Mouse (Mus musculus) skeletal muscle tissue, postnatal 0 days (tissue): ENCODE data around the gene Mum1. TPM values are rescaled to one million over a fixed set of nuclear protein-coding genes. Genes with fewer than 3 reads are reported as not detected.

Experiments
- microRNA-seq, 2 experiments: library from miRNA; unstranded; fragments of <30 nt; microRNA quantifications; one replicate each; pipeline ENCODE4; 2016
- polyA plus RNA-seq: library from polyadenylated mRNA; unstranded; fragments of >200 nt; fragmentation: Nextera tagmentation; extraction: Ambion mirVana; gene quantifications from 2 replicates; pipeline ENCODE4 v1.2.1, GENCODE M21; 2015

Gene Mum1
- 44.5 and 52.6 TPM in 2 replicates for polyA plus RNA-seq

DNA sequence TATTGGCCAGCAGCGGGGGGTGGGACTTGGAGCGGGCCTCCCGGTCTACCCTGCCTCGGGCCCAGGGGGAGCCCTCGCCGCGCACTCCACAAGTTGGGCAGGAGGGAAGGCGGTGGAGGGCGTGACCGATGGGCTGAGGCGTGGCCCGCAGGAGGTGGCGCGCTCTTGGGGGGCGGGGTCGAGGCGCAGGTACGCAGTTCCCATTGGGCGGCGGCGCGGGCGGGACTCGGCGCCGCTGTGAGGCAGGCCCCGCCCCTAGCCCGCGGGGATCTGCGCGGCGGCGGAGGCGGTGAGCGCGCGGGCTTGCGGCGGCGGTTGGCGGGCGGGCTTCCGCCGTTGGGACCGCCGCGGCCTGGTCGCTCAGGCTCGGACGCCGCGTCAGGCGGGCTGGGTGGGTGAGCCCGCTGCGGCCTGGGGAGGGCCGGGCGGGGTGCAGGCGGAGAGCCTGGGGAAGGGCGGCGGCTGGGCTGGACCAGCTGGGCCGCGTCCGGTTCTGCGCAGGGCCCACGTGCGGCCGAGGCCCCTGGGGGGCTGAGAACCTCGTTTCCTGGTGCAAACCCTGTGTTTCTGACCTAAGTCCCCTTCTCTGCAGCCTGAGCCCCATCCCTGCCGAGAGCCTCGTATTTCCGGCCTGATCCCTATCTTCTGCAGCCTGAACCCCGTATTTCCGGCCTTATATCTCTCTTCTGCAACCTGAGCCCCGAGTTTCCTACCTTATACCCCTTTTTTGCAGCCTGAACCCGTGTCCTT lies at the start of gene Mum1:
Gene Mum1, plus strand, starts transcription at position 19 of the 750 bp plus-strand sequence.

DNA sequence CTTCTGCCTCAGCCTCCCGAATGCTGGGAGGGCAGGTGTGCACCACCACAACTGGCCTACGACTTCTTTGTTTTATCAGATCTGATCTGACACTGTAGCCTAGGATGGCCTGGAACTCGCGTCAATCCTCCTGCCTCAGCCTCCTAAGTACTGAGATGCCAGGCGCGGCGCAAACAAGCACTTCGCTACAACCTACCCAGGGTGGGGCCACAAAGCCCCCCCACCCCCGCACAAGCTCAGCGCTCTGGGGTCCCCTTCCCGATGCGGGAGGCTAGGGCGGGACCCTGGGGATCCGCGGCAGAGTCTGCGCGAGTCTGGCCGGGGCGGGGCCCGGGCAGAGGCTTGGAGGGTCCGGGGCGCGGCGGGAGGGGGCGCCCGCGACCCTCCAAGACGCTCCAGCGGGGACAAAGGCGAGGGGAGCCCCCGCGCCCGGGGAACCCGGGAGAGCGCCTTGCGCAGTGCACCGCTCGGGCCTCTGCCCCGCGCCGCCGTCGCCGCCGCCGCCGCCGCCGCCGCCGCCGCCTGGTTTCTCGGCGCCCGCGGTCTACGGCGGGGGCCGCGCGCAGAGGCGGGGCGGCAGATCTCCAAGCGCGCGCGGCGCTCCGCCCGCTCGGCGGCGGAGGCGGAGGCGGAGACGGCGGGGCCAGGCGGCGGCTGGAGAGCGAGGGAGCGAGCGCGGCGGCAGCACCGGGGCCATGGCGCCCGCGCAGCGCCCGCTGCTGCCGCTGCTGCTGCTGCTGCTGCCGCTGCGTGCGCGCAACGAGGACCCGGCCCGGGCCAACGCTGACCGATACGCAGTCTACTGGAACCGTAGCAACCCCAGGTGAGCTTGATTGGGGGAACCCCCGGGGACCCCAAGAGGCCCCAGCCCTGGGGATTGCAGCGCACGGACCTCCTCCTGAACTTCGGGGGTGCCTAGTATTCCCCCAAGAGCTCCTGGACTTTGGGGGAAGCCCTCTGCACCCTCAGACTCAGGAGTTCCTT lies 46.9 kb upstream of the Mum1 start, which contains the start of gene Efna2:
Gene Efna2, plus strand, starts transcription at position 415 of the 984 bp plus-strand sequence.

DNA sequence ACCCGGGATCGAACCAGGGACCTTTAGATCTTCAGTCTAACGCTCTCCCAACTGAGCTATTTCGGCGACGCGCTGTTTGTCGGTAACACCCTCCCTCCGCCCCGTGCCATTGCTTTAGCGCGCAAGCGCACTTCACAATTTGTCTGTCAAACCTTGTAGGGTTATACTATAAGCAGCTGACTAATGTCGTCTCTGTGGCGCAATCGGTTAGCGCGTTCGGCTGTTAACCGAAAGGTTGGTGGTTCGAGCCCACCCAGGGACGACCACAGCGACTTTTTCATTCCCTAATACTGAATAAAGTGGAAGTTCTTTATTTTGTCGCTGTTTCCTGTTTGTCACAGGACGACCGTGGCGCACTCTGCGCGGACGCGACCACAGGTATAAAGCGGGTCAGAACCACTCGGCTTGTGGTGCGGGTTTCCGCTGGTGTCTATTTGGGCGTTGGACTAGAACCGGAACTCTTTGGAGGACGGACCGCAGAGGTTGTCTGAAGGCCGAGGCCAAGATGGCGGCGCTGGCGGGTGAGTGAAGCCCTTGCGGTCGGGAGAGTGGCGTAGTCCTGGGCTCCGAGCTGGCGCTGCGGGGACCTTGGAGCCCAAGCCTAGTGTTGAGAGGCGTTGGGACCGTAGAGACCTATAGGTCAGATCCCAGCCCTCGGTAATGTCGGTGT lies 22.9 kb downstream of the Mum1 start, which contains the start of gene Ndufs7:
Gene Ndufs7, plus strand, starts transcription at position 151 of the 670 bp plus-strand sequence.

DNA sequence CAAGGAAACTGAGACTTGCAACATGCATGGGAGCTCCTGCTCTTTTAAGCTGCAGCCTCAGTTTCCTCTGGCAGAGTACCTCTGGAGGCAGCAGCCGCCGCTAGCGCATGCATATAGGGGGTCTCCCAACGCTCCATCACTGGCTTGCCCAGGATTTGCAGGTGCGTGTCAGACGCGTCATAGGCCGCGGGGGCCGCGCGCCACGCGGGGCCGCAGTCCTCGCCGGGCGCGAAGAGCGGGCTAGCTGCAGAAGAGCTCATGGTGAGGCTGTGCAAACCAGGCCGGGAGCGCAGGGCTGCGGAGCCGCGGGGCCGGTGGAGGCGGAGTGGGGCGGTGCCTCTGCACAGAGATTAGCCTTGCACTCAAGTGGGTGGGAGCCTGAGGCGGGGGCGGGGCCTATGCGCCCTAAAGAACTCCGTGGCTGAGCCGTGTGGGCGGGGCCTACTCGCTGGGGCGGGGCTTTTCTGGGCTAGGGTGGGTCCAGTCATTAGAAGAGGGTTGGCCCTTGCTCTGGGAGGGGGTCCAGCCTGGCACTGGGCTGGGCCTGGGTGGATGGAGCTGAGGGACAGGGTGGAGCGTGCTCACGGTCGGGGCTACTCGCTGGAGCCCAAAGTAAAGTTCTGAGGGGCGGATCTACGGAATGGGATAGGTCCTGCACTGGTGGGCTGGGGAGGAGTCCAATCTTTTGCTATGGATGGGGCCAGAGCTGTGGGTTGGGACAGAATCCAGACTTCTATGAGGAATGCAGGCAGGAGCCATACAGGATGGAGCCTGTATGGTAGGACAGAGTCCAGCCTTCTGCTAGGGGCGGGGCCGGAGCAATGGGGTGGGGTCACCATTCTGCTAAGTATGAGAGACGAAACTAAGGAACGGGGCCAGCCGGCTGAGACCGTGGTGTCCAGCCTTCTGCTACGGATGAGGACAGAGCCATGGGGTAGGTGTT lies 34.7 kb downstream of the Mum1 start, which contains the start of the genes Gamt and Dazap1:
Gene Gamt, minus strand, starts transcription at position 371 of the 943 bp plus-strand sequence.
Gene Dazap1, plus strand, starts transcription at position 845 of the 943 bp plus-strand sequence.

DNA sequence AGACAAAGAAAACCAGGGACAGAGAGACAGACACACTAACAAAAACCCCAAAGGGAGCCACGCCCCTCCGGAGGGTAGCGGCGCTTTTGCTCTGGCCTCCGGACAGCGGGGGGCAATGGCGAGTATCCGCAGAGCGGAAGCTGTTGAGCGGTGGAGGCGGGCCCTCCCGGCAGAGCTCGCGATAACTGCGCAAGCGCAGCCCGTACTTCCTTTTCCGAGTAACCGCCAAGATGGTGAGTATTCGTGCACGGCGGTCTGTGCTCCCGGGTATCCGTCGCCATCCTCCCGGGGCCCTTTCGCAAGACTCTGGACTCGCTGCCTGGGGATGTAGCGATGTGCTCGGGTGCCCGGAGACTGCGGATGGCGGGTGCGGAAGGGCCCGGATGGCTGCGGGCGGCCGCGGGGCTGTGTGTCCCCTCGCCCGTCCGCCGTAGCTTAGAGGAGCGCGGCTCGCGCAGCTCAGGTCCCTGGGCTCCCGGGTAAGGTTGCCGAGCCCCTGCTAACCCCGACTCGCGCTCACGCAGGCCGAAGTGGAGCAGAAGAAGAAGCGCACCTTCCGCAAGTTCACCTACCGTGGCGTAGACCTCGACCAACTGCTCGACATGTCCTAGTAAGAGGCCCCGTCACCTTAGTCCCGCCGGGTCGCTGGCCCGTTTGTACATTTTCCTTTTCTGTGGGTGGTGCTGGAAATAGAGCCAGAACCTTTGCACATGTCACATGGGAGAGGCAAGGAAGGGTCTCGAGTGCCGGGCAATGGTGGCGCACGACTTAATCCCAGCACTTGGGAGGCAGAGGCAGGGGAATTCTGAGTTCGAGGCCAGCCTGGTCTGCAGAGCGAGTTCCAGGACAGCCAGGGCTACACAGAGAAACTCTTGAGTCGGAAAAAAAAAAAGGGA lies 66.3 kb downstream of the Mum1 start, which contains the start of gene Rps15:
Gene Rps15, plus strand, starts transcription at position 203 of the 896 bp plus-strand sequence.

Small RNA genes lying within 50 kb of the gene (microRNA-seq; reads per million reads assigned to microRNA genes)
- 0.42 to 0.61 reads per million in 2 experiments for gene Mir6911

Other genes starting within 250 kb of the Mum1 start
- gene Tmem259, start 242.1 kb upstream of the Mum1 start, polyA plus RNA-seq: 23.1 and 23.6 TPM in 2 replicates
- 44.5 and 55.3 TPM in 2 replicates for gene Cnn2, start 237.8 kb upstream of the Mum1 start, polyA plus RNA-seq
- 1.5 TPM in 2 replicates for gene Abca7, start 229.9 kb upstream of the Mum1 start, polyA plus RNA-seq
- 2.7 and 4.2 TPM in 2 replicates for gene Arhgap45, start 209.8 kb upstream of the Mum1 start, polyA plus RNA-seq
- gene Polr2e, start 186.6 kb upstream of the Mum1 start, polyA plus RNA-seq: 132 and 134 TPM in 2 replicates
- 705 and 782 TPM in 2 replicates for gene Gpx4, start 179.3 kb upstream of the Mum1 start, polyA plus RNA-seq
- gene Sbno2, start 120.9 kb upstream of the Mum1 start, polyA plus RNA-seq: 4.7 and 5.6 TPM in 2 replicates
- 13.9 and 16.6 TPM in 2 replicates for gene Stk11, start 110.6 kb upstream of the Mum1 start, polyA plus RNA-seq
- 1,084 and 1,218 TPM in 2 replicates for gene Atp5d, start 87.8 kb upstream of the Mum1 start, polyA plus RNA-seq
- gene Cbarp, start 85.6 kb upstream of the Mum1 start, polyA plus RNA-seq: 0.37 and 0.73 TPM in 2 replicates
- gene Midn, start 78.2 kb upstream of the Mum1 start, polyA plus RNA-seq: 6.1 and 8.5 TPM in 2 replicates
- 202 and 207 TPM in 2 replicates for gene Cirbp, start 60.4 kb upstream of the Mum1 start, polyA plus RNA-seq
- gene 1600002K03Rik, start 53.5 kb upstream of the Mum1 start, polyA plus RNA-seq: 4.9 and 6.3 TPM in 2 replicates
- 3.7 and 4.3 TPM in 2 replicates for gene Efna2, start 47.0 kb upstream of the Mum1 start, polyA plus RNA-seq
- gene Ndufs7, start 22.7 kb downstream of the Mum1 start, polyA plus RNA-seq: 696 and 892 TPM in 2 replicates
- gene Gamt, start 34.6 kb downstream of the Mum1 start, polyA plus RNA-seq: 487 and 520 TPM in 2 replicates
- 25.6 and 28.9 TPM in 2 replicates for gene Dazap1, start 35.1 kb downstream of the Mum1 start, polyA plus RNA-seq
- gene Rps15, start 66.0 kb downstream of the Mum1 start, polyA plus RNA-seq: 529 and 552 TPM in 2 replicates
- 0.19 and 0.21 TPM in 2 replicates for gene Apc2, start 69.5 kb downstream of the Mum1 start, polyA plus RNA-seq
- 23.0 and 30.4 TPM in 2 replicates for gene 2310011J03Rik, start 94.1 kb downstream of the Mum1 start, polyA plus RNA-seq
- gene Pcsk4, start 103.1 kb downstream of the Mum1 start, polyA plus RNA-seq: 2.4 and 4.2 TPM in 2 replicates
- 3.6 and 16.4 TPM in 2 replicates for gene Reep6, start 103.5 kb downstream of the Mum1 start, polyA plus RNA-seq
- gene Adamtsl5, start 122.0 kb downstream of the Mum1 start, polyA plus RNA-seq: 12.6 and 13.8 TPM in 2 replicates
- gene Plk5, start 130.0 kb downstream of the Mum1 start, polyA plus RNA-seq: 0.14 and 0.23 TPM in 2 replicates
- gene Mex3d, start 161.2 kb downstream of the Mum1 start, polyA plus RNA-seq: 2.8 and 3.6 TPM in 2 replicates
- 82.3 and 101 TPM in 2 replicates for gene Mbd3, start 173.1 kb downstream of the Mum1 start, polyA plus RNA-seq
- 1,315 and 1,562 TPM in 2 replicates for gene Uqcr11, start 180.4 kb downstream of the Mum1 start, polyA plus RNA-seq
- gene Tcf3, start 207.2 kb downstream of the Mum1 start, polyA plus RNA-seq: 28.8 and 33.8 TPM in 2 replicates